Mouse (Mus musculus): ENCODE results near the gene Igsf3.

- TF ChIP-seq POLR2A (IDR thresholded peaks at IDR 0.05; ENCODE audit: borderline replicate concordance, extremely low read depth, insufficient read depth, insufficient read length, poor library complexity, severe bottlenecking) (no peak), CTCF (IDR thresholded peaks at IDR 0.05; ENCODE audit: borderline replicate concordance, extremely low read depth, insufficient read depth, insufficient read length) (no peak)
Observed at GRCm38 (mm10) chr3:101365081-101365612, 11.7 kb upstream of the Igsf3 start.

All from brain, embryonic 14.5 days (tissue).